Mouse (Mus musculus) midbrain, embryonic 14.5 days (tissue): ENCODE data around the gene Tomm40. TPM values are rescaled to one million over a fixed set of nuclear protein-coding genes. Genes with fewer than 3 reads are reported as not detected.

Source experiments
- ATAC-seq: fragments of 200-750 bp; cut with Nextera tagmentation; 2 replicates; pipeline ENCODE4 v1.8.0; 2017; ENCODE audit warnings: moderate number of reproducible peaks, moderate library complexity; ENCODE audit not compliant: low FRiP score, low TSS enrichment
- DNase-seq: peaks from one replicate; pipeline ENCODE4 v3.0.0-alpha.2; 2015
- H3K27ac ChIP-seq: fragments of 300-500 bp; sonication (generic); replicated peaks from 2 replicates; pipeline ENCODE4 v1.5.1; 2014; ENCODE audit warnings: mild to moderate bottlenecking, low read depth, low read length, moderate library complexity
- H3K27me3 ChIP-seq: fragments of 300-500 bp; sonication (generic); 2 replicates; pipeline ENCODE4 v1.6.1; 2014; ENCODE audit warnings: low read length, control low read depth, mixed read lengths; ENCODE audit not compliant: control insufficient read depth, insufficient read depth
- H3K36me3 ChIP-seq: fragments of 300-500 bp; sonication (generic); 2 replicates; pipeline ENCODE4 v1.6.1; 2014; ENCODE audit warnings: low read length, control low read depth; ENCODE audit not compliant: control insufficient read depth, insufficient read depth
- H3K4me1 ChIP-seq: fragments of 300-500 bp; sonication (generic); 2 replicates; pipeline ENCODE4 v1.6.1; 2014; ENCODE audit warnings: mild to moderate bottlenecking, antibody characterized with exemption, low read length, control low read depth; ENCODE audit not compliant: control insufficient read depth, insufficient read depth
- H3K4me2 ChIP-seq: fragments of 300-500 bp; sonication (generic); 2 replicates; pipeline ENCODE4 v1.6.1; 2014; ENCODE audit warnings: mild to moderate bottlenecking, low read length, moderate library complexity
- H3K4me3 ChIP-seq: fragments of 300-500 bp; sonication (generic); replicated peaks from 2 replicates; pipeline ENCODE4 v1.5.1; 2014; ENCODE audit warnings: low read depth, low read length
- H3K9ac ChIP-seq: fragments of 300-500 bp; sonication (generic); replicated peaks from 2 replicates; pipeline ENCODE4 v1.6.1; 2014; ENCODE audit warnings: mild to moderate bottlenecking, low read length, moderate library complexity
- H3K9me3 ChIP-seq: fragments of 300-500 bp; sonication (generic); 2 replicates; pipeline ENCODE4 v1.6.1; 2016; ENCODE audit warnings: low read length, control low read depth, mixed read lengths; ENCODE audit not compliant: control insufficient read depth
- WGBS: fragments of 180-500 bp; shearing (Covaris S2); extraction: QIAGEN DNeasy Blood & Tissue Kit; methylation state at CpG from one replicate; pipeline ENCODE4 v1.1.7; 2014; 5-methylcytosine and 5-hydroxymethylcytosine counted together
- polyA plus RNA-seq: library from polyadenylated mRNA; unstranded; fragments of >200 nt; fragmentation: Nextera tagmentation; extraction: Ambion mirVana; gene quantifications from 2 replicates; pipeline ENCODE4 v1.2.1, GENCODE M21; 2014

Tomm40 gene
- polyA plus RNA-seq, 1 experiment from 2014 or later, result 120 TPM

GRCm38 (mm10) chr7:19666750-19667149, 48.5 kb downstream of the Tomm40 start:
- no peak for DNase-seq
- WGBS, result 67% methylated on average over 3 of the region's 3 CpGs

GRCm38 (mm10) chr7:19664955-19665841, 50.0 kb downstream of the Tomm40 start, which contains the start of gene Clptm1:
Clptm1 (minus strand) TSS chr7:19665033.
- H3K27me3 ChIP-seq, result no peaks in the 10 kb centered on the region
- H3K4me2 ChIP-seq, result peak within 1 kb of the TSS; percentile 80
- peaks cover 12% of the 10 kb centered on the region for H3K36me3 ChIP-seq
- ATAC-seq (peak; percentile 90), DNase-seq (peak; percentile 99)
- H3K4me3 ChIP-seq, result peak within 1 kb of the TSS; percentile 100
- H3K4me1 ChIP-seq, result peaks cover 22% of the 10 kb centered on the region
- WGBS, result under 1% methylated on average over 58 of the region's 63 CpGs
- H3K9me3 ChIP-seq, result no peaks in the 10 kb centered on the region
- H3K9ac ChIP-seq, result peak within 1 kb of the TSS; percentile 96
- peak within 1 kb of the TSS; percentile 92 for H3K27ac ChIP-seq

More at GRCm38 (mm10) chr7:19666750-19667149, 48.5 kb downstream of the Tomm40 start:
- Histone ChIP-seq H3K9me3 (no peaks in the 10 kb centered on the region), H3K4me1 (peaks cover 22% of the 10 kb centered on the region), H3K9ac (no peak overlapping the region), H3K4me2 (no peak overlapping the region), H3K27me3 (no peaks in the 10 kb centered on the region), H3K36me3 (peaks cover 5% of the 10 kb centered on the region), H3K27ac (no peak overlapping the region), H3K4me3 (no peak overlapping the region)
- ATAC-seq, result no peak

GRCm38 (mm10) chr7:19664455-19664954, 50.7 kb downstream of the Tomm40 start:
- H3K4me3 ChIP-seq, result peak overlapping the region; percentile 100
- no peaks in the 10 kb centered on the region for H3K9me3 ChIP-seq
- H3K4me2 ChIP-seq, result peak overlapping the region; percentile 80
- peak overlapping the region; percentile 77 for H3K27ac ChIP-seq
- peak; percentile 48 for ATAC-seq
- peaks cover 12% of the 10 kb centered on the region for H3K36me3 ChIP-seq
- peak overlapping the region; percentile 96 for H3K9ac ChIP-seq
- peaks cover 22% of the 10 kb centered on the region for H3K4me1 ChIP-seq
- DNase-seq, result no peak
- H3K27me3 ChIP-seq, result no peaks in the 10 kb centered on the region
- 1% methylated on average over 35 of the region's 37 CpGs for WGBS

GRCm38 (mm10) chr7:19663940-19664339, 51.3 kb downstream of the Tomm40 start:
- Histone ChIP-seq H3K36me3 (peaks cover 18% of the 10 kb centered on the region), H3K9me3 (no peaks in the 10 kb centered on the region), H3K9ac (peak overlapping the region; percentile 96), H3K4me1 (peaks cover 20% of the 10 kb centered on the region), H3K4me3 (peak overlapping the region; percentile 100), H3K27me3 (no peaks in the 10 kb centered on the region), H3K4me2 (peak overlapping the region; percentile 80), H3K27ac (no peak overlapping the region)
- DNase-seq, result no peak
- 0 out of 2 replicates have a peak, but pooled peaks have one; percentile 3 for ATAC-seq
- 19% methylated on average over 8 of the region's 8 CpGs for WGBS

- no peaks in the 10 kb centered on the region for H3K27me3 ChIP-seq
- peaks cover 68% of the 10 kb centered on the region for H3K36me3 ChIP-seq
- no peaks in the 10 kb centered on the region for H3K9me3 ChIP-seq
- H3K27ac ChIP-seq, result no peak overlapping the region
- 93% methylated on average over 2 of the region's 2 CpGs for WGBS
- H3K4me1 ChIP-seq, result no peaks in the 10 kb centered on the region
- H3K9ac ChIP-seq, result no peak overlapping the region
- DNase-seq (no peak), ATAC-seq (no peak)
- no peak overlapping the region for H3K4me2 ChIP-seq
- H3K4me3 ChIP-seq, result no peak overlapping the region
Measured at GRCm38 (mm10) chr7:19652614-19653013, 62.6 kb downstream of the Tomm40 start.

Other genes starting within 250 kb of the Tomm40 start
- 2.5 and 6.1 TPM in 2 replicates for gene Bloc1s3, start 207.1 kb downstream of the Tomm40 start, polyA plus RNA-seq
- gene Trappc6a, start 207.0 kb downstream of the Tomm40 start, polyA plus RNA-seq, result 30.1 and 36.6 TPM in 2 replicates
- 0.51 and 0.74 TPM in 2 replicates for gene Nkpd1, start 197.6 kb downstream of the Tomm40 start, polyA plus RNA-seq
- 9.5 and 31.7 TPM in 2 replicates for gene Ppp1r37, start 152.4 kb downstream of the Tomm40 start, polyA plus RNA-seq
- gene Zfp296, start 138.2 kb downstream of the Tomm40 start, polyA plus RNA-seq, result 0.22 and 0.32 TPM in 2 replicates
- gene Gemin7, start 137.8 kb downstream of the Tomm40 start, polyA plus RNA-seq, result 140 and 154 TPM in 2 replicates
- gene Clasrp, start 111.0 kb downstream of the Tomm40 start, polyA plus RNA-seq, result 44.7 and 50.4 TPM in 2 replicates
- 4.5 and 5.2 TPM in 2 replicates for gene Relb, start 86.0 kb downstream of the Tomm40 start, polyA plus RNA-seq
- gene Clptm1, start 50.4 kb downstream of the Tomm40 start, polyA plus RNA-seq, result 132 and 134 TPM in 2 replicates
- gene Apoc2, start 37.5 kb downstream of the Tomm40 start, polyA plus RNA-seq, result 0.37 TPM in 1 of 2 replicates, not detected in the other
- not detected in 2 replicates for gene Gm44805, start 34.0 kb downstream of the Tomm40 start, polyA plus RNA-seq
- gene Apoc4, start 34.0 kb downstream of the Tomm40 start, polyA plus RNA-seq, result not detected in 2 replicates
- gene Apoc1, start 22.8 kb downstream of the Tomm40 start, polyA plus RNA-seq, result 1.7 and 2.0 TPM in 2 replicates
- 163 and 265 TPM in 2 replicates for gene Apoe, start 16.2 kb downstream of the Tomm40 start, polyA plus RNA-seq
- gene Nectin2, start 35.0 kb upstream of the Tomm40 start, polyA plus RNA-seq, result 41.1 and 46.1 TPM in 2 replicates
- gene Bcam, start 55.6 kb upstream of the Tomm40 start, polyA plus RNA-seq, result 4.5 and 7.8 TPM in 2 replicates
- gene Cblc, start 81.4 kb upstream of the Tomm40 start, polyA plus RNA-seq, result not detected in 2 replicates
- 0.77 and 1.2 TPM in 2 replicates for gene Bcl3, start 107.3 kb upstream of the Tomm40 start, polyA plus RNA-seq
- gene Gm19345, start 136.6 kb upstream of the Tomm40 start, polyA plus RNA-seq, result 9.9 and 13.6 TPM in 2 replicates
- 0.90 TPM in 1 of 2 replicates, not detected in the other for gene Ceacam16, start 145.9 kb upstream of the Tomm40 start, polyA plus RNA-seq
- not detected in 2 replicates for gene Ceacam19, start 172.5 kb upstream of the Tomm40 start, polyA plus RNA-seq
- 4.9 and 8.2 TPM in 2 replicates for gene Pvr, start 205.7 kb upstream of the Tomm40 start, polyA plus RNA-seq
- not detected in 2 replicates for gene Igsf23, start 235.3 kb upstream of the Tomm40 start, polyA plus RNA-seq
- not detected in 2 replicates for gene Ceacam20, start 250.0 kb upstream of the Tomm40 start, polyA plus RNA-seq